Mouse (Mus musculus): Measurements from ENCODE around the gene Cdkl2.

The Cdkl2 gene

GRCm38 (mm10) chr5:91991191-91991937 lies 52.3 kb downstream of the Cdkl2 start:
- DNase-seq, result no peak

GRCm38 (mm10) chr5:91989261-91989660 lies 54.4 kb downstream of the Cdkl2 start:
- no peak for DNase-seq

- no peak for DNase-seq
Observed at GRCm38 (mm10) chr5:91987799-91988198, 55.9 kb downstream of the Cdkl2 start.

- no peak for DNase-seq
Observed at GRCm38 (mm10) chr5:91987236-91987635, 56.4 kb downstream of the Cdkl2 start, which contains the start of gene Odaph. Gene Odaph, plus strand, starts transcription at chr5:91987475.

- DNase-seq, result no peak
Observed at GRCm38 (mm10) chr5:91985721-91986120, 58.0 kb downstream of the Cdkl2 start.

- no peak for DNase-seq
Observed at GRCm38 (mm10) chr5:91983490-91983889, 60.2 kb downstream of the Cdkl2 start.

- no peak for DNase-seq
Observed at GRCm38 (mm10) chr5:91981176-91981840, 62.4 kb downstream of the Cdkl2 start.

- no peak for DNase-seq
Observed at GRCm38 (mm10) chr5:91977397-91977770, 66.3 kb downstream of the Cdkl2 start.

- no peak for DNase-seq
Observed at GRCm38 (mm10) chr5:91976566-91977396, 66.9 kb downstream of the Cdkl2 start.

- no peak for DNase-seq
Observed at GRCm38 (mm10) chr5:91975758-91976157, 67.9 kb downstream of the Cdkl2 start.

GRCm38 (mm10) chr5:91974002-91974401 lies 69.7 kb downstream of the Cdkl2 start:
- no peak for DNase-seq

- DNase-seq, result no peak
Observed at GRCm38 (mm10) chr5:91972046-91972445, 71.6 kb downstream of the Cdkl2 start.

- DNase-seq, result peak; percentile 94 to 97
Observed at GRCm38 (mm10) chr5:91962639-91963440, 80.8 kb downstream of the Cdkl2 start, which contains the start of gene Rchy1. Gene Rchy1, minus strand, starts transcription at chr5:91963068.

GRCm38 (mm10) chr5:91962259-91962638 lies 81.4 kb downstream of the Cdkl2 start:
- DNase-seq, result no peak

- DNase-seq, result no peak
Observed at GRCm38 (mm10) chr5:91961370-91961769, 82.3 kb downstream of the Cdkl2 start.

- no peak for DNase-seq
Observed at GRCm38 (mm10) chr5:91960606-91961254, 83.0 kb downstream of the Cdkl2 start.

GRCm38 (mm10) chr5:91959986-91960385 lies 83.7 kb downstream of the Cdkl2 start:
- DNase-seq, result no peak

- no peak for DNase-seq
Observed at GRCm38 (mm10) chr5:91959096-91959495, 84.6 kb downstream of the Cdkl2 start.

GRCm38 (mm10) chr5:91956991-91957760 lies 86.5 kb downstream of the Cdkl2 start:
- DNase-seq, result no peak
